Mouse (Mus musculus): ENCODE data around the gene Clip3. TPM values are rescaled to one million over a fixed set of nuclear protein-coding genes. Genes with fewer than 3 reads are reported as not detected.

Gene Clip3
- polyA plus RNA-seq, 1 experiment from 2014 or later = 4.3 TPM

GRCm38 (mm10) chr7:30322865-30323264, 31.3 kb downstream of the Clip3 start:
- Histone ChIP-seq H3K9me3 (ENCODE audit: low read length) (no peaks in the 10 kb centered on the region; the same call in 1 of the 2 replicates), H3K4me2 (replicated peaks; ENCODE audit: low read depth, low read length) (peak overlapping the region; percentile 82), H3K4me3 (ENCODE audit: low read depth, low read length) (peak overlapping the region; percentile 63), H3K36me3 (ENCODE audit: insufficient read depth, low read length) (no peaks in the 10 kb centered on the region), H3K27me3 (replicated peaks; ENCODE audit: insufficient read depth, low read length) (no peaks in the 10 kb centered on the region), H3K9ac (replicated peaks; ENCODE audit: low read depth) (peak overlapping the region; percentile 10; the same call in 1 of the 2 replicates), H3K4me1 (ENCODE audit: insufficient read depth, low read depth, low read length) (no peaks in the 10 kb centered on the region), H3K27ac (ENCODE audit: low read length) (peak overlapping the region; percentile 69; the same call in 1 of the 2 replicates)
- DNase-seq (ENCODE audit: low spot score) = peak; percentile 19
- WGBS = 18% methylated on average over 6 of the region's 6 CpGs
- ATAC-seq = no peak
- TF ChIP-seq EP300 (IDR thresholded peaks at IDR 0.05) = no peak
- TF ChIP-seq CTCF (IDR thresholded peaks at IDR 0.05) = no peak

GRCm38 (mm10) chr7:30323795-30324194, 32.3 kb downstream of the Clip3 start, which contains the start of gene Sdhaf1:
Gene Sdhaf1 (minus strand): TSS chr7:30323895.
- Histone ChIP-seq H3K9me3 (ENCODE audit: low read length) (no peaks in the 10 kb centered on the region; the same call in 1 of the 2 replicates), H3K4me3 (ENCODE audit: low read depth, low read length) (peak within 1 kb of the TSS; percentile 63), H3K36me3 (ENCODE audit: insufficient read depth, low read length) (no peaks in the 10 kb centered on the region), H3K9ac (replicated peaks; ENCODE audit: low read depth) (peak within 1 kb of the TSS; percentile 10; the same call in 1 of the 2 replicates), H3K27me3 (replicated peaks; ENCODE audit: insufficient read depth, low read length) (no peaks in the 10 kb centered on the region), H3K4me2 (replicated peaks; ENCODE audit: low read depth, low read length) (peak within 1 kb of the TSS; percentile 82), H3K4me1 (ENCODE audit: insufficient read depth, low read depth, low read length) (no peaks in the 10 kb centered on the region), H3K27ac (ENCODE audit: low read length) (peak within 1 kb of the TSS; percentile 69; the same call in 1 of the 2 replicates)
- DNase-seq (ENCODE audit: low spot score) (no peak), ATAC-seq (no peak)
- 71% methylated on average over 3 of the region's 3 CpGs for WGBS
- no peak for TF ChIP-seq EP300 (IDR thresholded peaks at IDR 0.05)
- no peak for TF ChIP-seq CTCF (IDR thresholded peaks at IDR 0.05)

- Histone ChIP-seq H3K27me3 (replicated peaks; ENCODE audit: insufficient read depth, low read length) (no peaks in the 10 kb centered on the region), H3K36me3 (ENCODE audit: insufficient read depth, low read length) (no peaks in the 10 kb centered on the region), H3K9ac (replicated peaks; ENCODE audit: low read depth) (no peak overlapping the region), H3K4me2 (replicated peaks; ENCODE audit: low read depth, low read length) (no peak overlapping the region), H3K27ac (ENCODE audit: low read length) (no peak overlapping the region), H3K9me3 (ENCODE audit: low read length) (no peaks in the 10 kb centered on the region; the same call in 1 of the 2 replicates), H3K4me3 (ENCODE audit: low read depth, low read length) (no peak overlapping the region), H3K4me1 (ENCODE audit: insufficient read depth, low read depth, low read length) (no peaks in the 10 kb centered on the region)
- TF ChIP-seq CTCF (IDR thresholded peaks at IDR 0.05) = no peak
- no peak for TF ChIP-seq EP300 (IDR thresholded peaks at IDR 0.05)
- DNase-seq (ENCODE audit: low spot score) (no peak), ATAC-seq (no peak)
- WGBS = 89% methylated on average over 5 of the region's 5 CpGs
These were observed 32.9 kb downstream of the Clip3 start for GRCm38 (mm10) chr7:30324300-30324944.

GRCm38 (mm10) chr7:30325364-30325763, 33.8 kb downstream of the Clip3 start:
- H3K4me3 ChIP-seq (ENCODE audit: low read depth, low read length) = no peak overlapping the region
- DNase-seq (ENCODE audit: low spot score) (peak; percentile 58), ATAC-seq (no peak)
- no peaks in the 10 kb centered on the region for H3K36me3 ChIP-seq (ENCODE audit: insufficient read depth, low read length)
- 51% methylated on average over 2 of the region's 2 CpGs for WGBS
- H3K4me1 ChIP-seq (ENCODE audit: insufficient read depth, low read depth, low read length) = no peaks in the 10 kb centered on the region
- H3K9ac ChIP-seq (replicated peaks; ENCODE audit: low read depth) = no peak overlapping the region
- H3K27ac ChIP-seq (ENCODE audit: low read length) = no peak overlapping the region
- no peak overlapping the region for H3K4me2 ChIP-seq (replicated peaks; ENCODE audit: low read depth, low read length)
- TF ChIP-seq CTCF (IDR thresholded peaks at IDR 0.05) (peak; percentile 76), EP300 (IDR thresholded peaks at IDR 0.05) (no peak)
- H3K27me3 ChIP-seq (replicated peaks; ENCODE audit: insufficient read depth, low read length) = no peaks in the 10 kb centered on the region
- H3K9me3 ChIP-seq (ENCODE audit: low read length) = no peaks in the 10 kb centered on the region; the same call in 1 of the 2 replicates

GRCm38 (mm10) chr7:30326427-30326826, 34.9 kb downstream of the Clip3 start:
- Histone ChIP-seq H3K27me3 (replicated peaks; ENCODE audit: insufficient read depth, low read length) (no peaks in the 10 kb centered on the region), H3K9ac (replicated peaks; ENCODE audit: low read depth) (no peak overlapping the region), H3K4me3 (ENCODE audit: low read depth, low read length) (no peak overlapping the region), H3K27ac (ENCODE audit: low read length) (no peak overlapping the region), H3K36me3 (ENCODE audit: insufficient read depth, low read length) (no peaks in the 10 kb centered on the region), H3K4me1 (ENCODE audit: insufficient read depth, low read depth, low read length) (no peaks in the 10 kb centered on the region), H3K9me3 (ENCODE audit: low read length) (no peaks in the 10 kb centered on the region; the same call in 1 of the 2 replicates), H3K4me2 (replicated peaks; ENCODE audit: low read depth, low read length) (no peak overlapping the region)
- DNase-seq (ENCODE audit: low spot score) (no peak), ATAC-seq (no peak)
- TF ChIP-seq CTCF (IDR thresholded peaks at IDR 0.05) (no peak), EP300 (IDR thresholded peaks at IDR 0.05) (no peak)

GRCm38 (mm10) chr7:30327140-30327539, 35.6 kb downstream of the Clip3 start:
- H3K27me3 ChIP-seq (replicated peaks; ENCODE audit: insufficient read depth, low read length) = no peaks in the 10 kb centered on the region
- TF ChIP-seq CTCF (IDR thresholded peaks at IDR 0.05) (no peak), EP300 (IDR thresholded peaks at IDR 0.05) (no peak)
- H3K4me1 ChIP-seq (ENCODE audit: insufficient read depth, low read depth, low read length) = no peaks in the 10 kb centered on the region; the same call in 1 of the 2 replicates
- no peak overlapping the region for H3K4me2 ChIP-seq (replicated peaks; ENCODE audit: low read depth, low read length)
- H3K36me3 ChIP-seq (ENCODE audit: insufficient read depth, low read length) = no peaks in the 10 kb centered on the region
- DNase-seq (ENCODE audit: low spot score) (peak; percentile 75), ATAC-seq (peak; percentile 47)
- H3K27ac ChIP-seq (ENCODE audit: low read length) = peak overlapping the region; percentile 68; the same call in 1 of the 2 replicates
- H3K4me3 ChIP-seq (ENCODE audit: low read depth, low read length) = no peak overlapping the region
- 38% methylated on average over 15 of the region's 15 CpGs for WGBS
- no peak overlapping the region for H3K9ac ChIP-seq (replicated peaks; ENCODE audit: low read depth)
- H3K9me3 ChIP-seq (ENCODE audit: low read length) = no peaks in the 10 kb centered on the region; the same call in 1 of the 2 replicates
